Mouse (Mus musculus): ENCODE measurements at regions not wholly inside any gene's neighbourhood (a gene's known extent, or its start where the extent isn't known, plus 50 kb on each side); places are given as distances from the start of the nearest gene placed in this dataset.

DNA sequence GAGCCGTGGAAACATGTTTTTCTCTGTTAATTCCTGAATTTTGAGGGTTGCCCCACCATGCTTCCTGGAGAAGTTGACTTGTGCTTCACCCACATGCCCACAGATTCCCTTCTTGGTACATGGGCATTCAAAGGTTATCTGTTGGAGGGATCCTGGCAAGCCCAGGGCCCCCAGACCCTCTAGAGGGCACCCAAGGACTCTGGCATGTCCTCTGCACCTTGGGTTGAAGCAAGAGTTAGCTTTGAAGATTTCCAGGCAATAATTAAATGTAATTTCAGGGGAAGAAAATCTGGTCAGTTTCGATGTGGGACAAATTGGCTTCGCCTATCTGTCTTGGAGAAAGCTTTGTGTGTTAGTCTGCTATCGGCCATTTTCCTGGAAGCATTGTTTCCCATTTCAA lies 339.0 kb upstream of the Zmiz1 start:
- H3K9ac ChIP-seq (replicated peaks; ENCODE audit: low read length), result no peak overlapping the region
- no peak overlapping the region for H3K4me2 ChIP-seq (replicated peaks; ENCODE audit: low read depth, low read length)
- 84% methylated on average over 4 of the region's 4 CpGs for WGBS
- H3K4me3 ChIP-seq (ENCODE audit: low read length), result no peak overlapping the region
- ATAC-seq (ENCODE audit: low FRiP score, low TSS enrichment), result no peak
- H3K9me3 ChIP-seq (ENCODE audit: low read length), result 0 out of 2 replicates have a peak, but pooled peaks cover 3% of the 10 kb centered on the region
- no peak overlapping the region for H3K27ac ChIP-seq (ENCODE audit: low read length)
- no peaks in the 10 kb centered on the region for H3K27me3 ChIP-seq (ENCODE audit: insufficient read depth, low read length)
- H3K36me3 ChIP-seq (ENCODE audit: insufficient read depth, low read length), result no peaks in the 10 kb centered on the region
- peaks cover 10% of the 10 kb centered on the region for H3K4me1 ChIP-seq (ENCODE audit: insufficient read depth, low read length)

DNA sequence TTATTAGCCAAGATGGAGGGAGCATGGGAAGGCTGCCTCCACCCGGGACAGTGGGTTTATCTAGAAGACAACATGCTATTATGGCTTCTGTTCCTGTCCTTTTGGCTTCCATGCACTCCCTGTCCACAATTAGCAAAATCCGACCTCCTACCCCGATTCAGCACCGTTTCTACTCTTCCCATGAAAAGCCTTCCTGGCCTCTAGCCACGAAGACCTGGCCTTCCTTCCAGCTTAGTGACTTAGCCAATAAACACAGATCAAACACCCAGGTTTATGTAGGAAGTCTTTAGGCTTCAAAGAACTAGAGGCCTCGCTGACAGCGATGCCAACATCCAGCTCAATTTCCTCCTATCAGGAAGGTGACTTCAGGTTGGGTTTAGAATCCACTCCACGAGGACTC lies 338.5 kb upstream of the Zmiz1 start:
- no peak for ATAC-seq (ENCODE audit: low FRiP score, low TSS enrichment)
- WGBS, result 33% methylated on average over 8 of the region's 8 CpGs
- no peak overlapping the region for H3K9ac ChIP-seq (replicated peaks; ENCODE audit: low read length)
- no peaks in the 10 kb centered on the region for H3K27me3 ChIP-seq (ENCODE audit: insufficient read depth, low read length)
- no peak overlapping the region for H3K4me3 ChIP-seq (ENCODE audit: low read length)
- peaks cover 10% of the 10 kb centered on the region for H3K4me1 ChIP-seq (ENCODE audit: insufficient read depth, low read length)
- no peak overlapping the region for H3K27ac ChIP-seq (ENCODE audit: low read length)
- no peaks in the 10 kb centered on the region for H3K36me3 ChIP-seq (ENCODE audit: insufficient read depth, low read length)
- H3K9me3 ChIP-seq (ENCODE audit: low read length), result 0 out of 2 replicates have a peak, but pooled peaks cover 3% of the 10 kb centered on the region
- no peak overlapping the region for H3K4me2 ChIP-seq (replicated peaks; ENCODE audit: low read depth, low read length)

DNA sequence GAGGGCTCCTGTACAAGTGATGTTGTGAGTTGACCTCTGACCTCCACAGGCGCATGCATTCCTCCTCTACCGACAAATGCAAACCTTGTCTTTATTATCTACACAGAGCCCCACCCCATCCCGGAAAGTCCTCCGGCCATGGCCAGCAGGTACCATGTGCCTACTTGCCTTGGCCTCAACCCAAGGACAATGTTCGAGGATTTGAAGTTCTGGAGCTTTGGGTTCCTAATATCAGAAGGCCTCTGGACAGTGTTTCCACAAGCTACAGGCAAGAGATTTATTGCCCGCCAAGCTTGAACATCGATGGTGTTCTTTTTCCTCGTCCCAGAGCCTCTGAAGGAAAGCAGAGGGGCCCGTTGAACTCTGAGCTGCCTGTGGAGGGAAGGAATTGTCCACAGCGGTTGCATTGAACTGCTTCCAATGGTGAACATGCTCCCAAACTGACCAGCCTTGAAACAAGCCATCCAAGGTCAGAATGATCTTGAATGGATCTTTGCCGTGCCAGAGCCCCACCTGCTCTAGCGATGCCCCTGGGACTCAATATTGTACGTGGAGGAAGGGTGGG lies 335.9 kb upstream of the Zmiz1 start:
- Histone ChIP-seq H3K27me3 (ENCODE audit: insufficient read depth, low read length) (no peaks in the 10 kb centered on the region), H3K9me3 (ENCODE audit: low read length) (no peaks in the 10 kb centered on the region), H3K4me2 (replicated peaks; ENCODE audit: low read depth, low read length) (no peak overlapping the region), H3K4me1 (ENCODE audit: insufficient read depth, low read length) (peaks cover 19% of the 10 kb centered on the region), H3K4me3 (ENCODE audit: low read length) (no peak overlapping the region), H3K36me3 (ENCODE audit: insufficient read depth, low read length) (no peaks in the 10 kb centered on the region), H3K27ac (ENCODE audit: low read length) (no peak overlapping the region), H3K9ac (replicated peaks; ENCODE audit: low read length) (no peak overlapping the region)
- WGBS, result 58% methylated on average over 13 of the region's 13 CpGs
- ATAC-seq (ENCODE audit: low FRiP score, low TSS enrichment), result no peak

DNA sequence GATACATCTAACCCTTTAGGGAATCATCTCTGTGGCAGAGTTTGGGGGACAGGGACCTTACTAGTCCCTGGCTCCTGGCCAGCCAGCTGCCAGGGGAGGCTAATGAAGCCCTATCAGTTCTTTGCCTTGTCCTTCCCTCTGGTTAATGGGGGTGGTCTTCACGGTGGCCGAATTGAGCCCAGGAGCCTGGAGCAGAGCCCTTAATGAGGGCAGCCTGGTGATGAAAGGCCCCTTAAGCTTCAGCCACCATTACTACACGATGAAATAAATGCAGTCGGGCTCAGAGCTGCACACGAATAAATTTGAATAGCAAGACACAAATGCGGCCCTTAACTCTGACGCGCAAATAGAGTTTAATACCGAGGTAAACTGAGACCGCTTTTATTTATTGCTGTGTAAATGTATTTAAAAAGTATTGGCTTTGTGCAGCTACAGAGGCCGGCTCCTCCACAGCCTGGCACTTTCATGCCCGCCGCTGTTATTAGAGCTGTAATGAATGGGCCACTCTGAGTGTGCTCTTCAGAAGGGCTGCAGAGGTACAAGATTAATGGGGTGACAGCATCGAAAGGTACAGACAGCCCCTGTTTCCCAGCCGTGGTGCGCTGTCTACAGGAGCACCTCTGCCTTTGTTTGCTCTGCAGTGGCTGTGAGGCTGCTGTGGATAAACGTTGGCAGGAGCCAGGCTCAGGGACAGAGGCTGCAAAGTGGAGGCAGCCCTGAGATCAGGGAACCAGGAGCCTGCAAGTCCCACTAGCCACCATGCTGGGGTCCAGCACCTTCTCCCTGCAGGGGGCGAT lies 335.2 kb upstream of the Zmiz1 start:
- Histone ChIP-seq H3K4me1 (ENCODE audit: insufficient read depth, low read length) (peaks cover 20% of the 10 kb centered on the region), H3K36me3 (ENCODE audit: insufficient read depth, low read length) (no peaks in the 10 kb centered on the region), H3K9ac (replicated peaks; ENCODE audit: low read length) (no peak overlapping the region), H3K4me2 (replicated peaks; ENCODE audit: low read depth, low read length) (no peak overlapping the region), H3K4me3 (ENCODE audit: low read length) (no peak overlapping the region), H3K9me3 (ENCODE audit: low read length) (no peaks in the 10 kb centered on the region), H3K27me3 (ENCODE audit: insufficient read depth, low read length) (no peaks in the 10 kb centered on the region), H3K27ac (ENCODE audit: low read length) (no peak overlapping the region)
- 46% methylated on average over 18 of the region's 18 CpGs for WGBS
- no peak for ATAC-seq (ENCODE audit: low FRiP score, low TSS enrichment)

DNA sequence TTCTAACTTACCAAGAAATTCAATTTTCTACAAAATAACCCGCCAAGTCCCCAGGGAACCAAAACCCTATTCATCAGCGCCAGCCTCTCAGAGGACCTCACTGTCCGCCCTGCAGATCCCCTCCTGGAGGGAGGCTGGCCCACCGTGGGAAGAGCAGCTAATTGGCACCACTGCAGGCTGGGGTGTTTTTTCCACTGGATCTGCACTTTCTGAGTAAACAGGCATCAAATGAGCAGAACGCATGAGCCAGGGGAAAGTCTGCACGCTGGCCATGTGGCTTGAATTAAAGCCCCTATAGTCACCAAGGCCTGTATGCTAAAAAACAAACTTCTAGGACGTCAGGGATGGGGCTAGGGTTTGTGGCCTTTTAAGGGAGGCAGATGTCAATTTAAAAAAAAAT lies 332.4 kb upstream of the Zmiz1 start:
- Histone ChIP-seq H3K9me3 (ENCODE audit: low read length) (no peaks in the 10 kb centered on the region), H3K27me3 (ENCODE audit: insufficient read depth, low read length) (no peaks in the 10 kb centered on the region), H3K27ac (ENCODE audit: low read length) (no peak overlapping the region), H3K4me2 (replicated peaks; ENCODE audit: low read depth, low read length) (no peak overlapping the region), H3K36me3 (ENCODE audit: insufficient read depth, low read length) (no peaks in the 10 kb centered on the region), H3K4me3 (ENCODE audit: low read length) (no peak overlapping the region), H3K9ac (replicated peaks; ENCODE audit: low read length) (no peak overlapping the region), H3K4me1 (ENCODE audit: insufficient read depth, low read length) (peaks cover 20% of the 10 kb centered on the region)
- ATAC-seq (ENCODE audit: low FRiP score, low TSS enrichment), result no peak
- 67% methylated on average over 7 of the region's 7 CpGs for WGBS

DNA sequence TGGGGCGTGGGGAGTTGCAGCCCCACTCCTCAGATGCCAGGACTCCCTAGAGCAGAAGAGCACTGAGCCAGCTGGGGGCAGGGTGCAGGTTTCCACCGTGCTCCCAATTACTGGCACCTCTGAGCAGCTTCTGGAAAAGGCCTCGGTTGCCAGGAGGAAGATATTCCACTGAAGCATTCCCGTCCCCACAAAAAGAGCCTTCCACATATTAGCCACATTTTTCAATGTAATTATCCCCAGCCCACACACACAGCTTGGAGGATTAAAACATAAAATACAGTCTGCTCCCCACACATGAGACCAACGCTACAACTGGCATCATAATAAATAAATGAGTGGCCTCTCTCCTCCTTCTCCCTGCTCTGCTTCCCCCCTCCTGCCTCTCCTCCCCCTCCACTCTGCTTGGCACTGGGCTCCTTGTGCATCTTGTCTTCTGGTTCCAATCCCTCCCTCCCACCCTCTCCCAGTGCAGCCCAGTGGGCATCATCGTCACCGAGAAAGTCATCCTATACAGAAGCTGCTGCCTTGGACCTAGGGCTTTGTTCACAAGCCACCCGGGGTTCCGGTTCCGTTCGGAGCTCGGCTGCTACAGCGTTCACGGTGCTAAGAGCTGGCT lies 331.3 kb upstream of the Zmiz1 start:
- no peak overlapping the region for H3K9ac ChIP-seq (replicated peaks; ENCODE audit: low read length)
- peaks cover 20% of the 10 kb centered on the region for H3K4me1 ChIP-seq (ENCODE audit: insufficient read depth, low read length)
- H3K9me3 ChIP-seq (ENCODE audit: low read length), result no peaks in the 10 kb centered on the region
- no peaks in the 10 kb centered on the region for H3K27me3 ChIP-seq (ENCODE audit: insufficient read depth, low read length)
- WGBS, result 55% methylated on average over 14 of the region's 14 CpGs
- ATAC-seq (ENCODE audit: low FRiP score, low TSS enrichment), result no peak
- no peak overlapping the region for H3K4me2 ChIP-seq (replicated peaks; ENCODE audit: low read depth, low read length)
- no peaks in the 10 kb centered on the region for H3K36me3 ChIP-seq (ENCODE audit: insufficient read depth, low read length)
- H3K27ac ChIP-seq (ENCODE audit: low read length), result no peak overlapping the region
- no peak overlapping the region for H3K4me3 ChIP-seq (ENCODE audit: low read length)

DNA sequence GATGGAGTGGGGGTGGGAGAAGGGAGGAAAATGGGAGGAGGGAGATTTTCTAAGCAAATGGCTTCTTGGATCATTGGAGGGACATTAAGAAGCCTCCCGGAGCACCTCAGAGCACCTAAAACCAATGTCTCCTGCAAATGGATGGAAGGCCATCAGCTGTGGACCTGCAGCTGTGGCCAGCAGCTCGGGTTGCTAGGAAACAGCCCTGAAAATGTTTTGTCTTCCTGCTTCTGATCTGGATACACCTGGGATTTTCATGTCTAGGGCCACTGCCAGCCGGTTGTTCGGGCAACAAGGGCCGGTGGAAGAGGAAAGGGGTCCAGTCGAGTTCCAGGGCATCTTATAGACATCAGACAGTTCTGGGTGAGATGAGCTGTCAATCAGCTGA lies 330.8 kb upstream of the Zmiz1 start:
- WGBS, result 65% methylated on average over 6 of the region's 6 CpGs
- no peaks in the 10 kb centered on the region for H3K27me3 ChIP-seq (ENCODE audit: insufficient read depth, low read length)
- H3K36me3 ChIP-seq (ENCODE audit: insufficient read depth, low read length), result no peaks in the 10 kb centered on the region
- H3K9ac ChIP-seq (replicated peaks; ENCODE audit: low read length), result no peak overlapping the region
- H3K27ac ChIP-seq (ENCODE audit: low read length), result no peak overlapping the region
- no peaks in the 10 kb centered on the region for H3K9me3 ChIP-seq (ENCODE audit: low read length)
- no peak for ATAC-seq (ENCODE audit: low FRiP score, low TSS enrichment)
- no peak overlapping the region for H3K4me3 ChIP-seq (ENCODE audit: low read length)
- H3K4me2 ChIP-seq (replicated peaks; ENCODE audit: low read depth, low read length), result no peak overlapping the region
- peaks cover 15% of the 10 kb centered on the region for H3K4me1 ChIP-seq (ENCODE audit: insufficient read depth, low read length)

DNA sequence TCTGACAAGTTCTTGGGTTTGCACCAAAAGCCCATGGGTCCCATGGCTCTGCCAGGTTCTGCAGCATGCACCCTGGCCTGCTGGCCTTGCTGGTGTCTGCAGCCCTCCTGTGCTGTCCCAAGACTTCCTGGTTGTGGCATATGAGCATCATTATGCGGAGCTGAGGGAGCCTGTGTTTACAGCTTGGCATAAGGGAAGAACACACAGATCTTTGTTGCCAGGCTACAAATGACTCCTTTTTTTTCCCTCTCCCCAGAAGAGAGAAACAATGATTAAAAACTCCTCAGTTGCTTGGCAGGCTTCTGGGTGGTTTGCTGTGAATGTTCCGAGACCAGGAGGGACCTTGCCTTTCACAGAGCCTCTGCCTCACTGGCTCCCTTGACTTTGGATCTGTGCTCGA lies 323.6 kb upstream of the Zmiz1 start:
- Histone ChIP-seq H3K9ac (replicated peaks; ENCODE audit: low read length) (no peak overlapping the region), H3K4me3 (ENCODE audit: low read length) (no peak overlapping the region), H3K27me3 (ENCODE audit: insufficient read depth, low read length) (no peaks in the 10 kb centered on the region), H3K9me3 (ENCODE audit: low read length) (peaks cover 6% of the 10 kb centered on the region; the same call in 1 of the 2 replicates), H3K36me3 (ENCODE audit: insufficient read depth, low read length) (no peaks in the 10 kb centered on the region), H3K4me2 (replicated peaks; ENCODE audit: low read depth, low read length) (no peak overlapping the region), H3K27ac (ENCODE audit: low read length) (no peak overlapping the region), H3K4me1 (ENCODE audit: insufficient read depth, low read length) (peaks cover 10% of the 10 kb centered on the region; the same call in 1 of the 2 replicates)
- no peak for ATAC-seq (ENCODE audit: low FRiP score, low TSS enrichment)
- 90% methylated on average over 3 of the region's 3 CpGs for WGBS

DNA sequence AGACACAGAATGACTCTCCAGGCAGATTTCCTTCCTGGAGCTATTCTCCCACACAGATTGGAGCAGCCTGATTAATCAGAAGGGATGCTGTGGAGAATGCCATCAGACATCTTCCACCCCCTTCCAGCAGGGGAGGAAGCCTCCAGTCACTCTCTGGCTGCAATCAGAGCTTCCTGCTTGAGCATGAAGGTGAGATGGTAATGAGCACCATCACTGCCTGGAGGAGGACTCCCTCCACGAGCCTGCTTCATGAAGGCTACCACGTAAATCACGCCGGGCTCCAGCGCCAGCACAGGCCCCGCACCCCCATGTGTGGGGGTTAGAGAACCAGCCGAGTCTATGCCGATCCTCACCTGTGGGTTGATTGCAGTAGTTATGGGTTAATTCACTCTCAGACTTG lies 321.7 kb upstream of the Zmiz1 start:
- ATAC-seq (ENCODE audit: low FRiP score, low TSS enrichment), result no peak
- 49% methylated on average over 8 of the region's 8 CpGs for WGBS
- H3K4me1 ChIP-seq (ENCODE audit: insufficient read depth, low read length), result peaks cover 19% of the 10 kb centered on the region
- no peak overlapping the region for H3K4me2 ChIP-seq (replicated peaks; ENCODE audit: low read depth, low read length)
- no peaks in the 10 kb centered on the region for H3K27me3 ChIP-seq (ENCODE audit: insufficient read depth, low read length)
- no peak overlapping the region for H3K4me3 ChIP-seq (ENCODE audit: low read length)
- no peak overlapping the region for H3K27ac ChIP-seq (ENCODE audit: low read length)
- no peak overlapping the region for H3K9ac ChIP-seq (replicated peaks; ENCODE audit: low read length)
- H3K36me3 ChIP-seq (ENCODE audit: insufficient read depth, low read length), result no peaks in the 10 kb centered on the region
- peaks cover 6% of the 10 kb centered on the region; the same call in 1 of the 2 replicates for H3K9me3 ChIP-seq (ENCODE audit: low read length)

DNA sequence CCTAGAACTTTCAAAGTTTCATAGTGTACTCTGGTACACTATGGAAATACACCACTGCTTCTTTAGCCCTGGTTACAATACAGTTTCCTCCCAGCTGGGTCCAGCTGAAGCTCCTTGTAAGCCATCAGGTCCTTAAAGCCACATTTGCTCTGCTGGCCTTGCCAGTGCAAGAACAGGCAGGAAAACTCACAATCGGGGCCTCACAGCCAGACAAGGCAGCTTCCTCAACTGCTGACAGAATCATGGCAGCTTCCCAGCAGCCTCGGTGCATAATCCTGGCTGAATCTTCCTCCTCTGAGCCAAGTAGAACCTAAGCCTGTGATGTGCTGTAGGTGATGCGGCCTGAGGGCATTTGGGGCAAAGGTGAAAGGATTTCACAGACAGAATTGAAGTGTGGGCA lies 320.5 kb upstream of the Zmiz1 start:
- no peak overlapping the region; the same call in 1 of the 2 replicates for H3K9ac ChIP-seq (replicated peaks; ENCODE audit: low read length)

More for the DNA sequence above, 320.5 kb upstream of the Zmiz1 start:
- Histone ChIP-seq H3K27me3 (ENCODE audit: insufficient read depth, low read length) (no peaks in the 10 kb centered on the region), H3K4me1 (ENCODE audit: insufficient read depth, low read length) (peaks cover 19% of the 10 kb centered on the region), H3K4me3 (ENCODE audit: low read length) (no peak overlapping the region), H3K36me3 (ENCODE audit: insufficient read depth, low read length) (no peaks in the 10 kb centered on the region), H3K4me2 (replicated peaks; ENCODE audit: low read depth, low read length) (no peak overlapping the region), H3K9me3 (ENCODE audit: low read length) (peaks cover 6% of the 10 kb centered on the region; the same call in 1 of the 2 replicates), H3K27ac (ENCODE audit: low read length) (0 out of 2 replicates have a peak overlapping the region, but pooled peaks have one; percentile 20)
- WGBS, result 51% methylated on average over 3 of the region's 3 CpGs
- ATAC-seq (ENCODE audit: low FRiP score, low TSS enrichment), result no peak

Measured in kidney, embryonic 16.5 days (tissue).